Mouse (Mus musculus) activated CD4-positive, CD25-positive, alpha-beta regulatory T cell (primary cell): ENCODE results near the gene Hp. TPM values are rescaled to one million over a fixed set of nuclear protein-coding genes. Genes with fewer than 3 reads are reported as not detected.

Experiments used
- polyA plus RNA-seq, 2 experiments: library from polyadenylated mRNA; unstranded; fragments of 100-300 nt; shearing (Covaris generic); gene quantifications; one replicate each; pipeline ENCODE4 v1.2.1; 2017

Hp gene
- under 1 TPM in 1 of 2 experiments, not detected in 1; 0.24 TPM for polyA plus RNA-seq

DNA sequence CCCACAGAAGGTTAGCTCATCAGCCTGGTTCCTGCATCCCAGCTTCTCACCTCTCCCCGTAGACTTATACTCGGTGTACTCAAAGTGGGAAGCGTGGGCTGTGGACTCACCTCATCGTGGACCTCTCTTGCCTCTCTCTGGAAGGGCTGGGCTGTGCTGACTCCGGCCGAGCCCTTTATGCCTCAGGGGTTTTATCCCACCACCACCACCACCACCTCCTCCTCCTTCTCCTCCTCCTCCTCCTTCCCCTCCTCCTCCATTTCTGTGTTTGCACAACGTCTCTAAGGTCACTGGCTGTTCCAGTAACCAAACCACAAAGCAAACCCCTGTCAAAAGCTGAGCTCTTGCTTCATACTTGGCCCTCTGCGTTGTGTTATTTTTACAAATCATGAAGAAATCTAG is at the start of gene Hp:
Gene Hp, minus strand, starts transcription at position 273 of the 402 bp plus-strand sequence.

DNA sequence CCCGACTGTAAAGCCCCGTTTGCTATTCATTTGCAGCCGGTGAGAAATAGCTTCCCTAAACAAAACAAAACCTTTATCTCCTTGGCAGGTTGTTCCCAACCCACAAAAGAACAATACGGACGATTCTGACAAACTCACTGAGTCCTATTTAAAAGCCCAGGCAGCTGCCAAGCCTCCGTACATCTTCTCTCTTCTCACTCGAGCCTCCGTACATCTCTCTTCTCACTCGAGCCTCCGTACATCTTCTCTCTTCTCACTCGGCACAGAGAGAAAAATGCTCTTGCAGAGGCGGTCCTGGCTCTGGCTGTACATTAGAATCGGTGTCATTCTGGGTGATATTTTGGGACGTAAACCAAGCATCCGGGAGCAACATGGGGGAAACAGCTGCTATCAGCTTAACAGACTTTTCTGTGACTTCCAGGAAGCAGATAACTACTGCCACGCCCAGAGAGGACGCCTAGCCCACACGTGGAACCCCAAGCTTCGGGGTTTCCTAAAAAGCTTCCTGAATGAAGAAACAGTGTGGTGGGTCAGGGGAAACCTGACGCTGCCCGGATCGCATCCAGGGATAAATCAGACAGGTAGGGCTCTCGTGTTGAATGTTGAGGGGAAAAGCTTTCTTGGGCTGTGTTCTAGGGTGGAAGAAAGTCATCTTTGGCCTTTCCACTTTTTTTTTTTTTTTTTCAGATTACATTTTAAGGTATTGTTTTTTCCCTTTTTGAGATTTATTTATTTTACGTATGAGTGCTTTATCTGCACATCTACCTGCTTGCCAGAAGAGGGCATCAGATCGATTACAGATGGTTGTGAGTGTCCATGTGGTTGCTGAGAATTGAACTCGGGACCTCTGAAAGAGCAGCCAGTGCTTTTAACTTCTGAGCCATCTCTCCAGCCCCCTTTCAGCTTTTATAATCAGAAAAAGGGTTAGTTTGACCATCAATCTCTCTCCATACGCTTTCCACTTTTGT is 35.6 kb upstream of the Hp start, which contains the start of gene Pkd1l3:
Gene Pkd1l3, plus strand, starts transcription at position 275 of the 968 bp plus-strand sequence.

DNA sequence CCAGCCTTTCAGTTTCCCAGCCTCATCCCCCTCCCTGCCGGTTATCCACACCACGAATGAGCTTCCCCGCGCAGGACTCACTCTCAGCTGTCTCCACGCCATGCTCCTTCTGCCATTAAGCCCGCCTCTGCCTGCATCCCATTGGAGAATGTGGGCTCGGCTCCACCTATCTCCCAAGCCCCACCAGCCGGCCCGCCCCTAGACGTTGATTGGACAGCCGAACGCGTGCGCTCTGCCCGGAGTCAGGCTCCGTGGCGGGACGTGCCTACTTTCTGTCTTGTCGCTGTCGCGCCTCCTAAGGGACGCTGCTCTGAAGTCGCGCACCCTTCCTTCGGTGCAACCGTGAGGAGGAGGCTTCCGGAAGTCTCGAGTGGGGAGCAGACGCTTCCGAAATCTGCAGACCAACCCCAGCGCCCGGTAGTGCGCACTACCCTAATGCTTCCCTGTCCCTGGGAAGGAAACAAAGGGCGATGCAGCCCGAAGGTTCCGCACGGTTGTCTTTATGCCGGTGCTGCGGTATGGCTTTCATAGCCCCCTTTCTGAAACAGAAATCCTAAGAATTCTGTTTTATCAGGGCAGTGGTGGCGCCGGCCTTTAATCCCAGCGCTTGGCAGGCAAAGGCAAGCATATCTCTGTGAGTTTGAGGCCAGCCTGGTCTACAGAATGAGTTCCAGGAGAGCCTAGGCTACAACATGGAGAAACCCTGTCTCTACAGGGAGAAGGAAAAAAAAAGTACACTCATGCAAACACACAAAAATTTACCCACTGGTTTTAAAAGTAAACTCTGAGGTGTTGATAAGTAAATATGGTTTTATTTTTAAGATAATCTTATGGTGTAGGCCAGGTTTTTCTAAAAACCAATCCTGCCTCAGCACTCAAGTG is 29.5 kb upstream of the Hp start, which contains the start of gene Dhodh:
Gene Dhodh, minus strand, starts transcription at position 403 of the 882 bp plus-strand sequence.

DNA sequence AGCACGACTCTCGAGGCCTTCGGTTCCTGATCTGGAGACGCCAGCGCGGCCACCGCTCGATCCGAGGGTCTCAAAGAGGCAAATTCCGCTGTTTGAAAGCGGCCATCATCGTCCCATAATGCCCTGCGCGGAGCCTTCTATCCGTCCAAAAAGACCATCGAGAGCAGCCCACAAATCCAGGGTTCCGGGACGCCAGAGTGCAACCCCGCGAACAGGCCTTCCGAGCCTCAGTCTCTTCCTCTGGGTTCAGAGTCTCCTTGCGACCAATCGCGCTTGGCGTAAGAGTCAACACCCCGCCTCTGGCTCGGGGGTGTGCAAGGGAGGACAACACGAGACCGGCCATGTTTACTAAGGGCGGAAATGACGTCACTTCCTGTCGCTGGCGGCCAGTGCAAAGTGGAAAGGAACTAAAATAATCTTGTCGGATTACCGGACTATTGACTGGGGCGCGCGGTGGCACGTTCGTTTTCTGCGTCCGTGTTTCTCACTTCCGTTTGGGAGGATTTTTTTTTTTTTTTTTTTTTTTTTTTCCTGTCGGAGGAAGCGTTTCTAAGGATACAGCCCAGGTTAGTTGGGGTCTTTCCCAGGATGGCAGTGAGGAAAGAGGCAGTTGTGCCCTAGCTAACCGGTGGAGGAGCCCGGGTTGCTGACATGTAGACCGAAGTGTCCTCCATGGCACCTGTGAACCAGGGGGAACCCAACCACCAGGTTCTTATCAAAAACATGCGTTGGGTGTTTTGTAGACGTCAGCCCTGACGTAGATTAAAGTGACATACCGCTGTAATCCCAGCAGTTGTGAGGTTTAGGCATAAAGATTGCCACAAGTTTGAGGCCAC is 13.3 kb downstream of the Hp start, which contains the start of the genes Dhx38 and Txnl4b:
Gene Dhx38, minus strand, starts transcription at position 364 of the 836 bp plus-strand sequence.
Gene Txnl4b, plus strand, starts transcription at position 395 of the 836 bp plus-strand sequence.

Other genes starting within 250 kb of the Hp start
- under 1 TPM in 1 of 2 experiments, not detected in 1; 0.10 TPM for gene Pmfbp1, start 85.1 kb downstream of the Hp start, polyA plus RNA-seq
- 10 to 100 TPM; 13.5 to 23.9 TPM for gene Dhx38, start 13.3 kb downstream of the Hp start, polyA plus RNA-seq
- gene Txnl4b, start 13.3 kb downstream of the Hp start, polyA plus RNA-seq: 1 to 10 TPM; 4.3 to 5.0 TPM
- gene Dhodh, start 29.5 kb upstream of the Hp start, polyA plus RNA-seq: 10 to 100 TPM; 22.5 to 33.6 TPM
- 1 to 10 TPM in 1 of 2 experiments, under 1 TPM in 1; 0.81 to 1.4 TPM for gene Pkd1l3, start 35.3 kb upstream of the Hp start, polyA plus RNA-seq
- gene Ist1, start 114.1 kb upstream of the Hp start, polyA plus RNA-seq: 100 to 1,000 TPM; 110 to 140 TPM
- gene Zfp821, start 126.4 kb upstream of the Hp start, polyA plus RNA-seq: 10 to 100 TPM in 1 of 2 experiments, 1 to 10 TPM in 1; 9.9 to 11.4 TPM
- gene Atxn1l, start 158.6 kb upstream of the Hp start, polyA plus RNA-seq: 1 to 10 TPM; 2.5 to 2.6 TPM
- gene Ap1g1, start 199.4 kb upstream of the Hp start, polyA plus RNA-seq: 10 to 100 TPM; 39.3 to 51.7 TPM